Mouse (Mus musculus) effector memory CD4-positive, alpha-beta T cell, adult 7 months (primary cell): Measurements from ENCODE around the gene Ube2n. TPM values are rescaled to one million over a fixed set of nuclear protein-coding genes. Genes with fewer than 3 reads are reported as not detected.

Experiments used
- polyA plus RNA-seq: library from polyadenylated mRNA; unstranded; fragments of 100-300 nt; shearing (Covaris generic); gene quantifications from one replicate; pipeline ENCODE4 v1.2.1, GENCODE M21; 2017

Gene Ube2n
- 304 TPM for polyA plus RNA-seq

GRCm38 (mm10) chr10:95514656-95515292 is at the start of gene Ube2n:
Gene Ube2n, plus strand, starts transcription at chr10:95515145.

GRCm38 (mm10) chr10:95501463-95502081 is 13.4 kb upstream of the Ube2n start, which contains the start of gene Mrpl42:
Gene Mrpl42, minus strand, starts transcription at chr10:95501940.

DNA sequence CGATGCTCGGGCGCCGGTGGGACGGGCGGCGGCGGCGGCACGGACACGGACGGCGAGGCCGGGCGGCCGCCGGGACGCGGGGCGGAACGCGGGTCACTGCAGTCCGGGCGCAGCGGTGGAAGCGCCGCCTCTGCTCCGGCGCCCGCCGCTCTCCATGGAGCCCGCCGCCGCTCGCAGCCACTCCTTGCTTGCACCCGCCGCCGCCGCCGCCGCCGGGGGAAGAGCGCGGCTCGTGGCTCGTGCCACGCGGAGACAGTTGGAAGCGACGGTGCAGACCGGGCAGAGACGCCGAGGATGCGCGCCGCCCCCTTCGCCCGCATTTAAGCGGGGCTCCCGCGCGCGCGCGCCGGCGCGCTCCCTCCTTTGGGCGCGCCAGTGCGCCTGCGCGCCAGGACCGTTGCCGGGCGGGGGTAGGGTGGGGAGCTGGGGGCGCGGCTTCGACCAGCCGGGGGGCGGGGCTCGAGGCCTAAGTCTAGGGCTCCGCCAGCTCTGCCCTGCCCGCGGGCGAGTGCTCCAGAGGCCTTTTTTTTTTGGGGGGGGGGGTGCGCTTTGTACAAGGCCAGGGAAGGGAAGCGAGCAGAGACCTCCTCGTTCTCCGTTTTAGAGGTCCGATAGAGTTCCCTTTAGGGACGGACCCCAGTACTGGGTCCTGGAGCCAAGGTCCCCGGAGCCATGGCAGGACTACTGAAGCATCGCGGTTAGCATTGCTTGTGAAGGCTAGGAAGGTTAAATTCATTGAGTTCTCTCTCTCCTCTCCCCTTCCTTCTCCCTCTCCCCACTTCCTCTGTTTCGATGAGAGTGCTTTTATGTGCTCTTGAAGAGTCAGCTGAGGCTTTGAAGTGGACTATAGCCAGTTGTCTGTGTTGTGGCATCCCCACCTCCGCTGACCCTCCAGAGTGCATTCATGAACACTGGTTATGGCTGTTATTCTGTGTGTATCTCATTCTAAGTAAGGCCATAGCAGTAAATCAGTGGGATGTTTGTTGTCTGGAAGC is 49.2 kb downstream of the Ube2n start, which contains the start of gene Nudt4:
TSS of gene Nudt4 (minus strand) at position 296 of the 995 bp plus-strand sequence.

Other genes starting within 250 kb of the Ube2n start
- 12.8 TPM for gene Cradd, start 191.0 kb upstream of the Ube2n start, polyA plus RNA-seq
- 5.5 TPM for gene Socs2, start 98.0 kb upstream of the Ube2n start, polyA plus RNA-seq
- gene Mrpl42, start 13.2 kb upstream of the Ube2n start, polyA plus RNA-seq = 70.0 TPM
- 34.5 TPM for gene Nudt4, start 49.0 kb downstream of the Ube2n start, polyA plus RNA-seq
- not detected for gene Anapc15-ps, start 158.3 kb downstream of the Ube2n start, polyA plus RNA-seq